Mouse (Mus musculus) MEL (cell line): ENCODE data around the gene Agpat4.

Experiments
- CHD2 ChIP-seq: IDR thresholded peaks from 2 replicates; pipeline ENCODE4 v1.6.1; 2011; ENCODE audit warnings: low read length, improper control_type of control experiment
- CTCF ChIP-seq, 3 experiments: IDR thresholded peaks in 2 of 3; conservative IDR thresholded peaks in 1 of 3; 2 replicates each; pipeline ENCODE4 v1.5.1; 2011 to 2012; ENCODE audit warnings: low read length in 3 of 3, low read depth in 2 of 3, mild to moderate bottlenecking in 2 of 3, improper control_type of control experiment in 1 of 3, inconsistent platforms in 1 of 3, mixed read lengths in 1 of 3, moderate library complexity in 1 of 3; ENCODE audit not compliant: control insufficient read depth in 1 of 3, insufficient read depth in 1 of 3, poor library complexity in 1 of 3, severe bottlenecking in 1 of 3
- ELF1 ChIP-seq: IDR thresholded peaks from 2 replicates; pipeline ENCODE4 v1.6.1; 2014; ENCODE audit warnings: low read depth, mild to moderate bottlenecking, inconsistent platforms, low read length, improper control_type of control experiment, moderate library complexity
- EP300 ChIP-seq, 2 experiments: IDR thresholded peaks; 2 replicates each; pipeline ENCODE4 v1.6.1; 2011; ENCODE audit warnings: improper control_type of control experiment in 2 of 2, low read length in 2 of 2, low read depth in 1 of 2, mild to moderate bottlenecking in 1 of 2
- HCFC1 ChIP-seq: IDR thresholded peaks from 2 replicates; pipeline ENCODE4 v1.6.1; 2012; ENCODE audit warnings: low read depth, mild to moderate bottlenecking, inconsistent platforms, low read length, improper control_type of control experiment, moderate library complexity
- JUND ChIP-seq: IDR thresholded peaks from 2 replicates; pipeline ENCODE4 v1.6.1; 2011; ENCODE audit warnings: low read depth, mild to moderate bottlenecking, improper control_type of control experiment, low read length
- MAFK ChIP-seq: IDR thresholded peaks from 2 replicates; pipeline ENCODE4 v1.6.1; 2011; ENCODE audit warnings: low read depth, mild to moderate bottlenecking, low read length, improper control_type of control experiment, borderline replicate concordance
- MEF2A ChIP-seq: IDR thresholded peaks from 2 replicates; pipeline ENCODE4 v1.6.1; 2014; ENCODE audit warnings: low read depth, mild to moderate bottlenecking, inconsistent platforms, low read length, improper control_type of control experiment; ENCODE audit not compliant: poor library complexity, insufficient replicate concordance, severe bottlenecking; ENCODE audit errors: extremely low read depth
- NRF1 ChIP-seq: IDR thresholded peaks from 2 replicates; pipeline ENCODE4 v1.6.1; 2014; ENCODE audit warnings: low read depth, mild to moderate bottlenecking, inconsistent platforms, low read length, improper control_type of control experiment, moderate library complexity; ENCODE audit not compliant: poor library complexity, insufficient read depth, severe bottlenecking
- POLR2A ChIP-seq, 2 experiments: IDR thresholded peaks; 2 replicates each; pipeline ENCODE4 v1.6.1; 2011 to 2012; ENCODE audit warnings: low read length in 2 of 2, mild to moderate bottlenecking in 2 of 2, control low read depth in 1 of 2, improper control_type of control experiment in 1 of 2, low read depth in 1 of 2, moderate library complexity in 1 of 2; ENCODE audit not compliant: control insufficient read depth in 1 of 2, insufficient read depth in 1 of 2, poor library complexity in 1 of 2

DNA sequence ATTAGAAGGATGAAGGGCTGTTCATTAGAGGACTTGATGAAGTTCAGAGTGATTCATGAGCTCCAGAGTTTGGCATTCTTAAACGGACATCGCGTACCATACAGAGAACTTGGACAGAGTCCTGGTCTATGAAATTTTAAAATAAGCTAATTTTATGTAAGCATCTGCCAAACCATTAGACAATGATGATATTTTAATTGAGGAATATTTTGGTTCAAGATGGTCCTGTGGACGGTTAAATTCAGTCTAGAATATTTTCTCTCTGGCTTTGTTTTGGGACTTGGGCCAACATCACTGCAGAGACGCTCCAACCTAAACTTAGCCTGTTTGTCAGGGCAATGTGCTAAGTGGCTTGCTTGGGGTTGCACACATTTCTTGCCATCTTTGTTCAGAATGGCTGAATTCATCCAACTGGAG, 25.5 kb downstream of the Agpat4 start:
- no peak for TF ChIP-seq CTCF (IDR thresholded peaks at IDR 0.05 in 2 of 3, conservative IDR thresholded peaks at IDR 0.05 in 1 of 3; ENCODE audit: control insufficient read depth in 1 of 3, insufficient read depth in 1 of 3, low read depth in 2 of 3, low read length in 3 of 3, poor library complexity in 1 of 3, severe bottlenecking in 1 of 3)
- TF ChIP-seq ELF1, result no peak
- no peak for TF ChIP-seq NRF1
- no peak for TF ChIP-seq POLR2A (IDR thresholded peaks at IDR 0.05; ENCODE audit: control insufficient read depth in 1 of 2, insufficient read depth in 1 of 2, low read depth in 1 of 2, low read length in 2 of 2, poor library complexity in 1 of 2)
- no peak for TF ChIP-seq JUND
- TF ChIP-seq HCFC1, result no peak
- TF ChIP-seq MEF2A, result no peak
- TF ChIP-seq EP300 (IDR thresholded peaks at IDR 0.05; ENCODE audit: low read depth in 1 of 2, low read length in 2 of 2), result no peak
- TF ChIP-seq MAFK, result no peak
- TF ChIP-seq CHD2, result no peak
